Mouse (Mus musculus) CH12.LX (cell line): ENCODE results near the gene Golga1. TPM values are rescaled to one million over a fixed set of nuclear protein-coding genes. Genes with fewer than 3 reads are reported as not detected.

Experiments
- DNase-seq: peaks from one replicate; pipeline ENCODE4 v3.0.0-alpha.2; 2013; ENCODE audit errors: extremely low read depth
- H3K27ac ChIP-seq: 2 replicates; pipeline ENCODE4 v1.5.1; 2012; ENCODE audit warnings: low read depth, mild to moderate bottlenecking, control low read depth, moderate library complexity; ENCODE audit not compliant: insufficient read depth
- H3K27me3 ChIP-seq: replicated peaks from 2 replicates; pipeline ENCODE3; 2012; ENCODE audit warnings: inconsistent platforms
- H3K36me3 ChIP-seq, 2 experiments: replicated peaks in 1 of 2; 2 replicates each; pipeline versions ENCODE3 to v1.6.1; 2012; ENCODE audit warnings: inconsistent platforms in 1 of 2, low read length in 1 of 2, mild to moderate bottlenecking in 1 of 2, mixed read lengths in 1 of 2, moderate library complexity in 1 of 2; ENCODE audit not compliant: control insufficient read depth in 1 of 2, insufficient read depth in 1 of 2
- H3K4me1 ChIP-seq, 2 experiments: 2 replicates each; pipeline ENCODE4 v1.6.1; 2012; ENCODE audit warnings: inconsistent platforms in 1 of 2, moderate library complexity in 1 of 2; ENCODE audit not compliant: insufficient read depth in 2 of 2, control insufficient read depth in 1 of 2
- H3K4me2 ChIP-seq: 2 replicates; pipeline ENCODE4 v1.6.1; 2012; ENCODE audit warnings: low read depth, mild to moderate bottlenecking, control low read depth; ENCODE audit not compliant: poor library complexity, insufficient read depth, severe bottlenecking
- H3K4me3 ChIP-seq, 3 experiments: fragments of 150-350 bp in 1 of 3; sonication (generic) in 1 of 3; replicated peaks in 1 of 3; 2 replicates each; pipeline versions ENCODE3 to v1.5.1; 2011 to 2012; ENCODE audit warnings: low read depth in 2 of 3, low read length in 2 of 3, mild to moderate bottlenecking in 2 of 3, moderate library complexity in 2 of 3, control low read depth in 1 of 3, improper control_type of control experiment in 1 of 3, inconsistent platforms in 1 of 3, mixed read lengths in 1 of 3; ENCODE audit not compliant: poor library complexity in 1 of 3
- H3K79me2 ChIP-seq: replicated peaks from 2 replicates; pipeline ENCODE4 v1.6.1; 2012; ENCODE audit warnings: mild to moderate bottlenecking, moderate library complexity; ENCODE audit not compliant: control insufficient read depth, poor library complexity, insufficient read depth, severe bottlenecking; ENCODE audit errors: extremely low read depth
- H3K9ac ChIP-seq: 2 replicates; pipeline ENCODE4 v1.6.1; 2012; ENCODE audit warnings: low read depth, mild to moderate bottlenecking, control low read depth, moderate library complexity; ENCODE audit not compliant: insufficient read depth
- H3K9me3 ChIP-seq: replicated peaks from 2 replicates; pipeline ENCODE3; 2012; ENCODE audit warnings: low read length, inconsistent platforms, mixed read lengths
- CHD1 ChIP-seq: IDR thresholded peaks from 2 replicates; pipeline ENCODE4 v1.6.1; 2012; ENCODE audit warnings: low read depth, low read length, improper control_type of control experiment, inconsistent platforms
- E2F4 ChIP-seq: IDR thresholded peaks from 2 replicates; pipeline ENCODE4 v1.6.1; 2011; ENCODE audit warnings: low read depth, low read length, improper control_type of control experiment; ENCODE audit not compliant: insufficient replicate concordance
- ELF1 ChIP-seq: IDR thresholded peaks from 2 replicates; pipeline ENCODE4 v1.6.1; 2014; ENCODE audit warnings: low read depth, mild to moderate bottlenecking, inconsistent platforms, low read length, improper control_type of control experiment
- EP300 ChIP-seq: IDR thresholded peaks from 2 replicates; pipeline ENCODE4 v1.6.1; 2011; ENCODE audit warnings: low read length, improper control_type of control experiment
- ETS1 ChIP-seq: conservative IDR thresholded peaks from 2 replicates; pipeline ENCODE4 v1.6.1; 2012; ENCODE audit warnings: low read depth, mild to moderate bottlenecking, inconsistent platforms, low read length, improper control_type of control experiment, moderate library complexity
- JUND ChIP-seq: conservative IDR thresholded peaks from 2 replicates; pipeline ENCODE4 v1.6.1; 2011; ENCODE audit warnings: low read depth, low read length, improper control_type of control experiment
- MAX ChIP-seq: IDR thresholded peaks from 2 replicates; pipeline ENCODE4 v1.6.1; 2011; ENCODE audit warnings: low read length, improper control_type of control experiment
- MAZ ChIP-seq: IDR thresholded peaks from 2 replicates; pipeline ENCODE4 v1.6.1; 2012; ENCODE audit warnings: low read depth, mild to moderate bottlenecking, inconsistent platforms, low read length, improper control_type of control experiment, moderate library complexity
- MXI1 ChIP-seq: IDR thresholded peaks from 2 replicates; pipeline ENCODE4 v1.6.1; 2011; ENCODE audit warnings: mild to moderate bottlenecking, low read depth, low read length, improper control_type of control experiment
- PAX5 ChIP-seq: IDR thresholded peaks from 2 replicates; pipeline ENCODE4 v1.6.1; 2012; ENCODE audit warnings: low read length, inconsistent platforms, mixed read lengths
- POLR2A ChIP-seq: IDR thresholded peaks from 2 replicates; pipeline ENCODE4 v1.6.1; 2011; ENCODE audit warnings: low read depth, mild to moderate bottlenecking, improper control_type of control experiment, low read length
- POLR2AphosphoS2 ChIP-seq: IDR thresholded peaks from 2 replicates; pipeline ENCODE4 v1.6.1; 2011; ENCODE audit warnings: low read depth, low read length, improper control_type of control experiment
- RAD21 ChIP-seq: IDR thresholded peaks from 2 replicates; pipeline ENCODE4 v1.6.1; 2011; ENCODE audit warnings: low read depth, mild to moderate bottlenecking, low read length, improper control_type of control experiment, moderate library complexity
- RCOR1 ChIP-seq: conservative IDR thresholded peaks from 2 replicates; pipeline ENCODE4 v1.6.1; 2012; ENCODE audit warnings: low read depth, mild to moderate bottlenecking, inconsistent platforms, low read length, improper control_type of control experiment
- SIN3A ChIP-seq: IDR thresholded peaks from 2 replicates; pipeline ENCODE4 v1.6.1; 2012; ENCODE audit warnings: low read length, improper control_type of control experiment, inconsistent platforms
- TBP ChIP-seq: conservative IDR thresholded peaks from 2 replicates; pipeline ENCODE4 v1.6.1; 2011; ENCODE audit warnings: low read depth, low read length, improper control_type of control experiment
- TCF12 ChIP-seq: IDR thresholded peaks from 2 replicates; pipeline ENCODE4 v1.6.1; 2014; ENCODE audit warnings: low read depth, mild to moderate bottlenecking, inconsistent platforms, low read length, improper control_type of control experiment
- USF2 ChIP-seq: conservative IDR thresholded peaks from 2 replicates; pipeline ENCODE4 v1.6.1; 2011; ENCODE audit warnings: low read depth, low read length, improper control_type of control experiment
- ZKSCAN1 ChIP-seq: IDR thresholded peaks from 2 replicates; pipeline ENCODE4 v1.6.1; 2012; ENCODE audit warnings: low read depth, inconsistent platforms, low read length, improper control_type of control experiment, borderline replicate concordance
- ZMIZ1 ChIP-seq: IDR thresholded peaks from 2 replicates; pipeline ENCODE4 v1.6.1; 2012; ENCODE audit warnings: low read depth, mild to moderate bottlenecking, inconsistent platforms, low read length, improper control_type of control experiment
- dilution Hi-C: fragments of 300-500 bp; cut with MboI; formaldehyde crosslinking; loops from 2 replicates; pipeline ENCODE4 v1.14.3; 2020; ENCODE audit warnings: low sequenced_read_pairs; ENCODE audit not compliant: extremely low pct_unique_long_range_greater_than_20kb, extremely low pct_ligation_motif_present
- in situ Hi-C: fragments of 300-500 bp; cut with MboI; formaldehyde crosslinking; loops from 3 replicates; pipeline ENCODE4 v1.14.3; 2019; ENCODE audit warnings: low sequenced_read_pairs, low pct_ligation_motif_present, low pct_unique_long_range_greater_than_20kb, mixed read lengths
- polyA plus RNA-seq: library from polyadenylated mRNA; unstranded; fragments of >175 nt; gene quantifications from 2 replicates; pipeline ENCODE4 v1.2.1, GENCODE M21; 2012; ENCODE audit warnings: low read depth; ENCODE audit not compliant: insufficient read length
- total RNA-seq, 2 experiments: library from RNA; depleted of rRNA; stranded (reverse); fragments of 300-350 nt in 1 of 2; fragments of >200 nt in 1 of 2; gene quantifications; 2 replicates each; pipeline ENCODE4 v1.2.3; 2012 to 2014

The Golga1 gene
- total and polyA plus RNA-seq, 3 experiments = 7.8 to 10.1 (median 8.6) TPM

DNA sequence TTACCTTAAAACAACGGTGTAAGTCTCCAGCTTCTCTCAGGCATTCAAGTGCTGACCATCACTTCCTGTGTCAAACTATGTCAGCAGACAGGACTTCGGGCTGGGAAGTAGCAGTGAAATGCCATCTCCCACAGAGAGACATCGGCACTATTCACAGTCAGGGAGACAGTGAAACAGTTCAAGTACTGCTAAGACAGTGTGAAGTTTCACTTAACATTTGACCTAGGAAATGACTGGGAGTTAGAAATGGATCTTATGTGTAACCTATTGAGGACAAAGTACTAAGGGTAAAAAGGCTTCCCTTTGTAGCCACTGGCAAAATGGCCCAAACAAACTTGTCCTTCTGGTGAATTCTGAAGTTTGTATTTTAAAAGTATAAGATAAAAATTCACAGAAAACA is 17.4 kb upstream of the Golga1 start:
- dilution Hi-C loops = no loop called here
- Histone ChIP-seq H3K9ac (no peak overlapping the region), H3K27me3 (no peaks in the 10 kb centered on the region), H3K4me2 (no peak overlapping the region), H3K9me3 (no peaks in the 10 kb centered on the region), H3K4me1 (no peaks in the 10 kb centered on the region), H3K27ac (no peak overlapping the region), H3K36me3 (peaks cover 9 to 34% of the 10 kb centered on the region in 2 experiments), H3K79me2 (no peaks in the 10 kb centered on the region), H3K4me3 (no peak overlapping the region)
- no peak for DNase-seq
- TF ChIP-seq POLR2AphosphoS2 (no peak), TBP (no peak), EP300 (no peak), E2F4 (no peak), MAX (no peak), ETS1 (no peak), JUND (no peak), TCF12 (no peak), ZKSCAN1 (no peak), ELF1 (no peak), PAX5 (no peak), RCOR1 (no peak), USF2 (no peak), SIN3A (no peak), ZMIZ1 (no peak), CHD1 (no peak)
- in situ Hi-C loops = no loop called here

DNA sequence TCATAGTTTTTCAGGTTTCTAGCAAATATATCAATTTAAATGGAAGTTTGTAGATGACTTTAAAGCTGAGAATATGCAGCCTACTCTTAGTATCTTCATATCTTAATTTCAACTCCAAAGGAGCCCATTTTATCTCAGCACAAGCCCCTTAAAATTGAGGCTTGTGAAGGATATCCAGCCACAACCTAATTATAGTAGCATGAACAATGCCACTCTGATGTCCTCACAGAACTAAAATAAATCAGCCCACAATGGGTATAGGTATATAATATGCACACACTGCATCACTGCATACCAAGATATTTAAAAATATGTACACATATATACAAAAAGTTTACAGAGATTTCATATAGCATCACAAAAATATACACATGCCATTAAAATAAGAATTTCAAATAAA is 5.3 kb upstream of the Golga1 start:
- H3K4me3 ChIP-seq = no peak overlapping the region
- in situ Hi-C loops = no loop called here
- DNase-seq = no peak
- no peak overlapping the region for H3K4me2 ChIP-seq
- TF ChIP-seq MAZ = no peak
- no peak for TF ChIP-seq POLR2A
- no peak for TF ChIP-seq MXI1
- no peak for TF ChIP-seq TBP
- TF ChIP-seq CHD1 = no peak
- no peak for TF ChIP-seq RAD21
- no peak for TF ChIP-seq USF2
- TF ChIP-seq, all 38 proteins: peak for 0
- no peaks in the 10 kb centered on the region for H3K27me3 ChIP-seq
- no peaks in the 10 kb centered on the region for H3K79me2 ChIP-seq
- peaks cover 0 to 2% of the 10 kb centered on the region in 2 experiments for H3K36me3 ChIP-seq
- no peaks in the 10 kb centered on the region for H3K9me3 ChIP-seq
- H3K4me1 ChIP-seq = peaks cover 0 to 11% of the 10 kb centered on the region in 2 experiments; a peak in 2 of 4 replicates
- no peak overlapping the region for H3K9ac ChIP-seq
- dilution Hi-C loops = no loop called here
- no peak overlapping the region for H3K27ac ChIP-seq
